Mouse (Mus musculus): ENCODE measurements around the gene Capn9.

DNA sequence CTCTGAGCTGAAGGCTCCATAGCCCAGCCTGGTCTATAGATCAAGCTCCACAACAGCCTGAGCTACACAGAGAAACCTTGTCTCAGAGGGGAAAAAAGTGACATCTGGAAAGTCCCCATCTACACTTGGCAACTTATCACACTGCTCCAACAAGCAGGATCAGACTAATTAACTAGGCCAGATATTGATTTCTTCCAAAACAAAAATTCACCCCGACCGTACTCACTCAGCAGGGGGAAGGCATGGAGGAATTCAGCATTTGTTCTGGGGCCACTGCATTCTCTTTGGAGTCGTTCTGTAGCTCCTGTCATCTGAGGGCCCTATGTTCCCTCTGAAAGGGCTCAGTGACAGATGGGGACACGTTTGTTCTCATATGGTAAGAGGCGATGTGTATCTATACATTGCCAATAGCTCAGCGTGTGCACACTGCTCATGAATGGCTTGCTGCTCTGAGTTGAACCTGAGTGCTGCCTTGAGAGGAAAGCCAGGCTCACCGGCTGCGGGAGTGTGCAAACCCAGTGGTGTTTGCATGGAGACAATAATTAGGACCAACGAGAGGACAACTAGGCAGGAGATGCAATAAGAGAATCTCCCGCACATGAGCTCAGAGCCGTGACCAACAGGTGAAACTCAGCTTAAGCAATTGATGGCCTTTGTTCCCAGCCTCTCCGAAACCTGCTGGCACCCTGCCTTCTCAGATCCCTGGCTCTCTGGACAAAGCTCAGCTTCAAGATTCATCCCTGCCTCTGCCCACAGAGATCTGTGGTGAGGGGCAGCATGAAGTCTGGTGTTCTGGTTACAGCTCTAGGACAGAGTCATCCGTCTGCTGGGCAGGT is 58.7 kb downstream of the Capn9 start:
- TF ChIP-seq CTCF (conservative IDR thresholded peaks at IDR 0.05; ENCODE audit: insufficient read depth, insufficient read length, low read depth, low read length) (no peak), POLR2A (IDR thresholded peaks at IDR 0.05; ENCODE audit: low read depth, low read length) (no peak)

All from kidney, adult 2 months (tissue).